Mouse (Mus musculus) lung, embryonic 14.5 days (tissue): Measurements from ENCODE around the gene Neu2. TPM values are rescaled to one million over a fixed set of nuclear protein-coding genes. Genes with fewer than 3 reads are reported as not detected.

Experiments
- ATAC-seq: fragments of 200-750 bp; cut with Nextera tagmentation; 2 replicates; pipeline ENCODE4 v1.8.0; 2017; ENCODE audit warnings: mild to moderate bottlenecking, moderate TSS enrichment, moderate library complexity; ENCODE audit not compliant: insufficient read depth
- DNase-seq: peaks from one replicate; pipeline ENCODE4 v3.0.0-alpha.2; 2015
- H3K27ac ChIP-seq: fragments of 300-500 bp; sonication (generic); 2 replicates; pipeline ENCODE4 v1.5.1; 2014; ENCODE audit warnings: low read depth, mild to moderate bottlenecking, moderate library complexity
- H3K27me3 ChIP-seq: fragments of 300-500 bp; sonication (generic); 2 replicates; pipeline ENCODE4 v1.6.1; 2014; ENCODE audit warnings: low read length, control low read depth; ENCODE audit not compliant: insufficient read depth
- H3K36me3 ChIP-seq: fragments of 300-500 bp; sonication (generic); 2 replicates; pipeline ENCODE4 v1.6.1; 2014; ENCODE audit warnings: control low read depth; ENCODE audit not compliant: insufficient read depth
- H3K4me1 ChIP-seq: fragments of 300-500 bp; sonication (generic); 2 replicates; pipeline ENCODE4 v1.6.1; 2014; ENCODE audit warnings: antibody characterized with exemption, control low read depth; ENCODE audit not compliant: insufficient read depth
- H3K4me2 ChIP-seq: fragments of 300-500 bp; sonication (generic); 2 replicates; pipeline ENCODE4 v1.6.1; 2014; ENCODE audit warnings: mild to moderate bottlenecking
- H3K4me3 ChIP-seq: fragments of 300-500 bp; sonication (generic); 2 replicates; pipeline ENCODE4 v1.5.1; 2014; ENCODE audit warnings: low read depth, low read length
- H3K9ac ChIP-seq: fragments of 300-500 bp; sonication (generic); 2 replicates; pipeline ENCODE4 v1.6.1; 2014
- H3K9me3 ChIP-seq: fragments of 300-500 bp; sonication (generic); 2 replicates; pipeline ENCODE4 v1.6.1; 2016; ENCODE audit warnings: low read depth, low read length, control low read depth
- CTCF ChIP-seq: IDR thresholded peaks from 2 replicates; pipeline ENCODE4 v1.5.1; 2016; ENCODE audit warnings: antibody characterized with exemption, low read depth
- WGBS: fragments of 180-500 bp; shearing (Covaris S2); extraction: QIAGEN DNeasy Blood & Tissue Kit; methylation state at CpG from one replicate; pipeline ENCODE4 v1.1.7; 2014; 5-methylcytosine and 5-hydroxymethylcytosine counted together
- polyA plus RNA-seq: library from polyadenylated mRNA; unstranded; fragments of >200 nt; fragmentation: Nextera tagmentation; extraction: Ambion mirVana; gene quantifications from 2 replicates; pipeline ENCODE4 v1.2.1, GENCODE M21; 2014

Neu2 gene
- polyA plus RNA-seq, 1 experiment from 2014 or later = 0.91 TPM

- Histone ChIP-seq H3K27me3 (peaks cover 36% of the 10 kb centered on the region), H3K4me2 (peak overlapping the region; percentile 99), H3K4me1 (peaks cover 5% of the 10 kb centered on the region; the same call in 1 of the 2 replicates), H3K27ac (no peak overlapping the region), H3K9me3 (no peaks in the 10 kb centered on the region), H3K36me3 (no peaks in the 10 kb centered on the region), H3K4me3 (peak overlapping the region; percentile 66), H3K9ac (peak overlapping the region; percentile 50)
- DNase-seq (peak; percentile 79), ATAC-seq (peak; percentile 84)
- no peak for TF ChIP-seq CTCF
- WGBS = 1% methylated on average over 60 of the region's 61 CpGs
Measured at GRCm38 (mm10) chr1:87510166-87510691, 540 bp downstream of the Neu2 start.

- no peaks in the 10 kb centered on the region for H3K9me3 ChIP-seq
- DNase-seq = no peak
- no peaks in the 10 kb centered on the region for H3K36me3 ChIP-seq
- peaks cover 5% of the 10 kb centered on the region; the same call in 1 of the 2 replicates for H3K4me1 ChIP-seq
- H3K4me2 ChIP-seq = peak overlapping the region; percentile 99
- H3K4me3 ChIP-seq = peak overlapping the region; percentile 66; the same call in 1 of the 2 replicates
- no peak for ATAC-seq
- H3K27me3 ChIP-seq = peaks cover 36% of the 10 kb centered on the region
- H3K27ac ChIP-seq = no peak overlapping the region
- no peak for TF ChIP-seq CTCF
- no peak overlapping the region for H3K9ac ChIP-seq
- 14% methylated on average over 5 of the region's 5 CpGs for WGBS
Measured at GRCm38 (mm10) chr1:87510845-87511244, 1.2 kb downstream of the Neu2 start.

- Histone ChIP-seq H3K4me2 (0 out of 2 replicates have a peak overlapping the region, but pooled peaks have one; percentile 12), H3K4me3 (no peak overlapping the region), H3K27ac (no peak overlapping the region), H3K9me3 (no peaks in the 10 kb centered on the region), H3K4me1 (no peaks in the 10 kb centered on the region), H3K9ac (no peak overlapping the region), H3K36me3 (no peaks in the 10 kb centered on the region), H3K27me3 (no peaks in the 10 kb centered on the region)
- no peak for TF ChIP-seq CTCF
- DNase-seq (no peak), ATAC-seq (no peak)
Measured at GRCm38 (mm10) chr1:87520467-87520866, 10.8 kb downstream of the Neu2 start.

GRCm38 (mm10) chr1:87521523-87521922, 11.8 kb downstream of the Neu2 start:
- 67% methylated on average over 1 of the region's 1 CpGs for WGBS
- Histone ChIP-seq H3K27ac (no peak overlapping the region), H3K9ac (no peak overlapping the region), H3K36me3 (no peaks in the 10 kb centered on the region), H3K4me2 (no peak overlapping the region), H3K4me1 (no peaks in the 10 kb centered on the region), H3K27me3 (no peaks in the 10 kb centered on the region), H3K4me3 (no peak overlapping the region), H3K9me3 (no peaks in the 10 kb centered on the region)
- TF ChIP-seq CTCF = no peak
- ATAC-seq = no peak
- no peak for DNase-seq

GRCm38 (mm10) chr1:87525041-87525440, 15.4 kb downstream of the Neu2 start:
- Histone ChIP-seq H3K4me2 (no peak overlapping the region), H3K36me3 (no peaks in the 10 kb centered on the region), H3K4me3 (no peak overlapping the region), H3K27ac (no peak overlapping the region), H3K27me3 (no peaks in the 10 kb centered on the region), H3K9ac (no peak overlapping the region), H3K4me1 (no peaks in the 10 kb centered on the region), H3K9me3 (no peaks in the 10 kb centered on the region)
- DNase-seq = no peak
- WGBS = 84% methylated on average over 7 of the region's 7 CpGs
- ATAC-seq = no peak
- TF ChIP-seq CTCF = no peak

GRCm38 (mm10) chr1:87527191-87527590, 17.5 kb downstream of the Neu2 start:
- H3K4me3 ChIP-seq = no peak overlapping the region
- no peak overlapping the region for H3K27ac ChIP-seq
- H3K9me3 ChIP-seq = no peaks in the 10 kb centered on the region
- H3K36me3 ChIP-seq = no peaks in the 10 kb centered on the region
- DNase-seq = no peak
- H3K27me3 ChIP-seq = no peaks in the 10 kb centered on the region
- H3K4me2 ChIP-seq = no peak overlapping the region
- WGBS = 81% methylated on average over 9 of the region's 9 CpGs
- no peaks in the 10 kb centered on the region for H3K4me1 ChIP-seq
- ATAC-seq = no peak
- TF ChIP-seq CTCF = no peak
- H3K9ac ChIP-seq = no peak overlapping the region

- 67% methylated on average over 4 of the region's 4 CpGs for WGBS
Measured at GRCm38 (mm10) chr1:87532346-87532745, 22.7 kb downstream of the Neu2 start.

More at GRCm38 (mm10) chr1:87532346-87532745, 22.7 kb downstream of the Neu2 start:
- Histone ChIP-seq H3K27me3 (no peaks in the 10 kb centered on the region), H3K36me3 (no peaks in the 10 kb centered on the region), H3K9me3 (no peaks in the 10 kb centered on the region), H3K4me1 (no peaks in the 10 kb centered on the region), H3K27ac (no peak overlapping the region), H3K9ac (no peak overlapping the region), H3K4me3 (no peak overlapping the region), H3K4me2 (no peak overlapping the region)
- no peak for ATAC-seq
- TF ChIP-seq CTCF = no peak
- no peak for DNase-seq
